Mouse (Mus musculus) mesoderm, embryonic 11.5 days (tissue): ENCODE measurements around the gene Creb5.

Source experiments
- DNase-seq: peaks from one replicate; pipeline ENCODE4 v3.0.0-alpha.2; 2012; ENCODE audit warnings: low read depth, low spot score

Creb5 gene

GRCm38 (mm10) chr6:53545989-53546388, 258.9 kb downstream of the Creb5 start:
- DNase-seq = no peak

- no peak for DNase-seq
Measured at GRCm38 (mm10) chr6:53548236-53548635, 261.2 kb downstream of the Creb5 start.

DNA sequence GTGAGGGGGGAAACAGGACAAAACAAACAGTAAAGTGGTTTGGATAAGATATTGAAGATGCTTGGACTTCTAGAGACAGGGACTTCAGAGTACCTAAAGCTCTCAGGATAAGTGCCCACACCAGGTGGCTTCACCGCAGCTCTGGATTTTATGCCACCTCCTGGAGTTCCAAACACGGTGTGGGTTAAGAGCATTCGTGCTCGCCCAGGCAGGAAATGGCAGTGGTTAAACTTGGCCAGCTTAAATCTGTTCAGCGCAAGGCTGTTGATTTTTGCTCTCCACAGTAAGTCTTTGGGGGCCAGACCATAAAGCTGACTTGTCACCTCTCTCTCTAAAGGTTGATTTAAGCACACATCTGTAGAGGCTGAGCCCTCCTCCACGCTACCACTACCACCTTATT, 262.3 kb downstream of the Creb5 start:
- no peak for DNase-seq

- DNase-seq = no peak
Measured at GRCm38 (mm10) chr6:53556050-53556449, 269.0 kb downstream of the Creb5 start.

GRCm38 (mm10) chr6:53560928-53561327, 273.9 kb downstream of the Creb5 start:
- no peak for DNase-seq

DNA sequence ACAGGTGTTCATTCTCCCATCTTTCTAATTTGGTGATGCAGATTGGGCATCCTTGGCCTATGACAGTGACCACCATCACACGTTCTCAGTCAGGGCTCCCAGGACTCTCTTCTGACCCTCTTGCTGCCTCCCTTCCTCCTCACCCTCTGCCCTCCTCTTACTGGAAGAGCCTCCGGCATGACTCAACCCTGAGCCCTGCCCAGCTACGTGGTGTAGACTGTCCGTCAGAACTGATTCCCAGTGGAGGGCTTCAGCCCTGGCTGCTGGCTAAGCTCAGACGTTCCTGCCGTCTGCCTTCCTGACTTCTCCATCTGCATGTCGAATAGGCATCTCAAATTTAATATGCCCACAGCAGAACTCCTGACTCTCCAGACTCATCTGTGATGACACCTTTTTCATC, 275.5 kb downstream of the Creb5 start:
- DNase-seq = no peak

DNA sequence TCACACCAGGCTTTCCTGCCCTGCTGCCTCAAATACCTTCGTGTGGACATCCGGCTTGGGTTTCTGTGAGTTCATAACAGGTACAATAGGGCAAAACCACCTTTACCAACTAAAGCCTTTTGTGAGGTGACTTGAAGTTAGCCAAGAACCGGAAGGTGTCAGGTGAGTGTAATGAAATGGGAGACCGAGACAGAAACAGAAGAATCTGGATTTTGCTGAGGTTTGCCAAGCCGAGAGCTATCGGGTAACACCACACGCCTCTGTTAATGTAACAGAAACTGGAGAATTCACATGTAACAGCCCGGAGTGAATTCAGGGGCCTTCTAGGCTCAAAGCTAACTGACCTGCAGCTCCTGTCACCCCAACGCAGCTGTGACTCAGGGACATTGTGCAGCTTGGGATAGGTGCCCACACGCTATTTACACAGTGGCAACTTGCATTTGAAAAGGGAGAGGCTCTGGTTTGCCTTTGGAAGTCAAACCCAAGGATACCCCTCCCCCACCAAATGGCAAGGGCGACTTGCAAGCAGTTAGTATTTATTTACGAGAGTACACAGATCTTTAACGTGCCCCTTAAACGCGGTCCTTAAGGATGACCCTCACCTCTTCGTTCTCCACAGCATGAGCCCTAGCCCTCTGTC, 276.6 kb downstream of the Creb5 start:
- DNase-seq = no peak

- DNase-seq = no peak
Measured at GRCm38 (mm10) chr6:53569436-53569835, 282.4 kb downstream of the Creb5 start.

DNA sequence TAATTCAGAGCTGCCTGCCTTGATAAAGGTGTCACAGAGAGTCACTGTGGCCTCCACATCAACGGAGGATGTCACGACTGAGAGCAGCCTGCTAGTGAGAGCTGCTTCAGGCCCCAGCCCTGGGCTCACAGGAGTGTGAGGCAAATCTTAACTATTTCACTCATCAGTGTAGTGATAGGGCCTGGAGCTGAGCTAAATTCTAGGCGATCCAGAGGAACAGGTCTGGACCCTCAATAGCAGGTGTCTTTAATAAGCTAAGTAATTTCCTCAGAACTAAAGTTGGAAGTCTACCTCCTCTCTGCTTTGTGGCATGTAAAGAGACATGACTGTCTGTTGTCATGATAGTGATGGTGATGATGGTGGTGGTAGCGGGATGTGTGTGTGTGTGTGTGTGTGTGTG, 283.8 kb downstream of the Creb5 start:
- DNase-seq = no peak

- DNase-seq = no peak
Measured at GRCm38 (mm10) chr6:53571571-53572122, 284.6 kb downstream of the Creb5 start.

DNA sequence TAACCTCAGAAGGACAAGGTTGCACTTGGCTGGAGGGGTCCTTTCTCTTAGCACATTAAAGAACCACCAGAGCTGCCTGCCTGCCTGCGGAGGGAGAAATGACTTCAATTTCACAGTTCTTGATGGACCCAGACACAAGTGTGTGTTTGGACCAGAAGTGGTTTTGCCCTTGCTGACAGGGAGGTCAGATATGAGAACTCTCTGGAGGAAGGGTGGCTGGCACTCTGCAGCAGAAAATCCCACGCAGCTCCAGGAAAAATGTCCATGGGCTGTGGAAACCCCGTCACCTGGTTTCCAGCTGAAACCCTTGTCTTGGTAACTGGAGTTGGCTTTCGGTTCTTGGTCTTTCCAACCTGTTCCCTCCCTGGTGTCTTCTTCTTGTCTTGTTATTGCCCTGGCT, 285.4 kb downstream of the Creb5 start:
- no peak for DNase-seq

GRCm38 (mm10) chr6:53572979-53573710, 286.1 kb downstream of the Creb5 start:
- peak; percentile 70 for DNase-seq

GRCm38 (mm10) chr6:53573711-53574065, 286.6 kb downstream of the Creb5 start:
- DNase-seq = peak; percentile 57

DNA sequence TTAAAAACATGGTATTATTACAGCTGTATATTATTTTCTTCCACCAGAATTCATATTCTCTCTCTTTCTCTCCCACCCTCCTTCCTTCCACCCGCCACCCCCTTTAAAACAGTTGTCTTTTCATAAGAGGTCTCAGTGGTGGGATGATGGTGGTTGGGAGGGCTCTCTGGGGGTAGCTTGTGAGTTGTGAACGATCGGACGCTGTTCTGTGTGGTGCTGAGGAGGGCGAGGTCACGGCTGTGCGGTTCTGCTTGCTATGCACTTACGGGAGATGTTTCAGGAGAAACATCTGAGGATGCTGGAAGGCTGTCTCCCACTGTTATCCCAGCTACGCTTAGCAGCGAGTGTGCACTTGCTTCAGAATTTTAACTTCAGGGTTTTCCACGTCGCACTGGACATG, 287.0 kb downstream of the Creb5 start:
- DNase-seq = no peak

- no peak for DNase-seq
Measured at GRCm38 (mm10) chr6:53575191-53575590, 288.1 kb downstream of the Creb5 start.

GRCm38 (mm10) chr6:53575836-53576235, 288.8 kb downstream of the Creb5 start:
- no peak for DNase-seq

GRCm38 (mm10) chr6:53576841-53577240, 289.8 kb downstream of the Creb5 start:
- no peak for DNase-seq

- DNase-seq = no peak
Measured at GRCm38 (mm10) chr6:53577776-53578175, 290.7 kb downstream of the Creb5 start.

GRCm38 (mm10) chr6:53580346-53580745, 293.3 kb downstream of the Creb5 start:
- DNase-seq = no peak

DNA sequence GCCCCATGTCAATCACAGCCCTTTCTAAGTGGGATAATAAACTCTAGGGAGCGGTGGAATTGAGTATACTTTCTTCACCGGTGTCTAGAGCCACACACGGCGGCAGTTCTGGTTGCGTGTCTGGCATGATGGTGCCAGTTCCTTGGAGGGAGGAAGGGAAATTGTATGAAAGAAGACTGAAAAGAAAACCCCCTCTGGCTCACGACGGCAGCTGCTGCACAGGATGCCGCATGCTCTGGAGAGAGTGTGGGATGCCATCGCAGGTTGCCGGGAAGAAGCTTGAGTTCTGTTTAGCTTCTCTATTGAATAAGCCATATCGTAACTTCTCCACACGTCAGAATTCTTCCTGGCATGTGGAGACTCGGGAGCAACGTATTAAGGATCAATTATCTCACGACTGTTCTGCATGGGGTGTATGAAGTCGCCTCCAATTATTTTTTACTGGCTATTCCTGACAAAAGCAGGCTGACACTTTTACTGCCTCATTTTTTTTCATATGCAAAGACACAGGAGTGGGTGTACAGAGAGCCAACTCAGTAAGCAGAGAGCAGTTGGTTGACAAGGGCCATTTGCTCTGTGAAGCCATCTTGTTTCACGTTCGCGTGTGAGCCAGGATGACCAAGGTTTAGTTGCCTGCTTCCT, 296.3 kb downstream of the Creb5 start:
- DNase-seq = no peak

- DNase-seq = no peak
Measured at GRCm38 (mm10) chr6:53584718-53585405, 297.8 kb downstream of the Creb5 start.

GRCm38 (mm10) chr6:53589746-53590145, 302.7 kb downstream of the Creb5 start:
- DNase-seq = no peak
